Mouse (Mus musculus) T-cell, adult 2 months (primary cell): ENCODE measurements around the gene Csnk1g2.

Source experiments
- DNase-seq: peaks from one replicate; pipeline ENCODE4 v3.0.0; 2022; ENCODE audit warnings: low spot score

Gene Csnk1g2

GRCm38 (mm10) chr10:80622661-80623456 lies at the start of gene Csnk1g2:
Gene Csnk1g2 (plus strand): TSS chr10:80622838.
- DNase-seq: peak; percentile 76

GRCm38 (mm10) chr10:80573944-80574343 lies 48.7 kb upstream of the Csnk1g2 start:
- no peak for DNase-seq

GRCm38 (mm10) chr10:80574896-80575295 lies 47.7 kb upstream of the Csnk1g2 start:
- DNase-seq: no peak

GRCm38 (mm10) chr10:80575925-80576324 lies 46.7 kb upstream of the Csnk1g2 start:
- DNase-seq: no peak

GRCm38 (mm10) chr10:80576351-80577194 lies 46.1 kb upstream of the Csnk1g2 start:
- peak; percentile 60 for DNase-seq

- peak; percentile 99 for DNase-seq
Observed at GRCm38 (mm10) chr10:80577195-80578130, 45.2 kb upstream of the Csnk1g2 start, which contains the start of gene Klf16. Gene Klf16 (minus strand): TSS chr10:80577321.

- DNase-seq: peak; percentile 85
Observed at GRCm38 (mm10) chr10:80578131-80578750, 44.4 kb upstream of the Csnk1g2 start.

GRCm38 (mm10) chr10:80578911-80579310 lies 43.7 kb upstream of the Csnk1g2 start:
- DNase-seq: peak; percentile 80

GRCm38 (mm10) chr10:80583047-80583446 lies 39.6 kb upstream of the Csnk1g2 start:
- no peak for DNase-seq

- DNase-seq: no peak
Observed at GRCm38 (mm10) chr10:80584045-80584488, 38.6 kb upstream of the Csnk1g2 start.

GRCm38 (mm10) chr10:80584642-80585552 lies 37.7 kb upstream of the Csnk1g2 start:
- no peak for DNase-seq

GRCm38 (mm10) chr10:80585581-80585980 lies 37.1 kb upstream of the Csnk1g2 start:
- DNase-seq: no peak

- no peak for DNase-seq
Observed at GRCm38 (mm10) chr10:80586407-80587304, 36.0 kb upstream of the Csnk1g2 start.

- no peak for DNase-seq
Observed at GRCm38 (mm10) chr10:80587305-80587657, 35.4 kb upstream of the Csnk1g2 start.

GRCm38 (mm10) chr10:80589127-80589878 lies 33.3 kb upstream of the Csnk1g2 start:
- peak; percentile 51 for DNase-seq

GRCm38 (mm10) chr10:80589879-80590854 lies 32.5 kb upstream of the Csnk1g2 start, which contains the start of gene Abhd17a:
Gene Abhd17a (minus strand): TSS chr10:80590341.
- peak; percentile 95 for DNase-seq

GRCm38 (mm10) chr10:80596318-80596717 lies 26.3 kb upstream of the Csnk1g2 start:
- no peak for DNase-seq
